Mouse (Mus musculus) olfactory bulb, adult 2 months (tissue): ENCODE measurements around the gene Mus81. TPM values are rescaled to one million over a fixed set of nuclear protein-coding genes. Genes with fewer than 3 reads are reported as not detected.

Experiments
- H3K27ac ChIP-seq: fragments of 200-500 bp; 2 replicates; pipeline ENCODE4 v1.5.1; 2012; ENCODE audit warnings: low read depth, low read length; ENCODE audit not compliant: insufficient read depth
- H3K4me1 ChIP-seq: fragments of 200-500 bp; 2 replicates; pipeline ENCODE4 v1.6.1; 2012; ENCODE audit warnings: low read length; ENCODE audit not compliant: control insufficient read depth, insufficient read depth
- H3K4me3 ChIP-seq: fragments of 200-500 bp; 2 replicates; pipeline ENCODE4 v1.5.1; 2012; ENCODE audit warnings: mild to moderate bottlenecking, low read depth, low read length, moderate library complexity; ENCODE audit not compliant: insufficient read depth
- CTCF ChIP-seq: fragments of 200-500 bp; IDR thresholded peaks from 2 replicates; pipeline ENCODE4 v1.5.1; 2012; ENCODE audit warnings: low read depth, mild to moderate bottlenecking, low read length, moderate library complexity; ENCODE audit not compliant: insufficient read depth
- POLR2A ChIP-seq: fragments of 200-500 bp; IDR thresholded peaks from 2 replicates; pipeline ENCODE4 v1.6.1; 2012; ENCODE audit warnings: mild to moderate bottlenecking, low read depth, low read length, moderate library complexity; ENCODE audit not compliant: insufficient read depth
- WGBS: fragments of 180-500 bp; shearing (Covaris S2); methylation state at CpG from one replicate; pipeline ENCODE4 v1.1.7; 2018; 5-methylcytosine and 5-hydroxymethylcytosine counted together
- polyA plus RNA-seq: library from polyadenylated mRNA; stranded (reverse); fragments of >200 nt; gene quantifications from 2 replicates; pipeline ENCODE4 v1.2.4, GENCODE M21; 2012; ENCODE audit warnings: low replicate concordance; ENCODE audit not compliant: missing spikeins, insufficient read depth, insufficient read length

Gene Mus81
- polyA plus RNA-seq, 1 experiment, result not detected

DNA sequence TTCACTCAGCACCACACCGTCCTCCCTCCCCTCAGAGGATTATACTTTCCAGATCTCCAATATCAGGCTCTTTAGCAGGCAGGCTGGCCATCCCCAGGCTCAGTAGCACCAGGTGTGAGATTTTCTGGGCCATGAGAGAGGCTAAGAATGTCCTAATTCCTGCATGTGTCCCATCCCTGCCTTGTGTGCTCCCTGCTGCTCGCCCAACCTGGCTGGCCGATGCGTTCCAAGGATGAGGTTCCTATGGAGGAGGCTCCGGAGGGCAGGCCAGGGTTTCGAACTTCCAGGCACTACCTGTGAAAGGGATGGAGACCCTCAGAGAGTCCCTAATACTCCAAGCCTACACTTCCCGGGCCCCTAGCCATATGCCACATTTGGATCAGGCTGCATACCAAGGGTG is 2.4 kb downstream of the Mus81 start:
- Histone ChIP-seq H3K27ac (no peak overlapping the region), H3K4me3 (no peak overlapping the region), H3K4me1 (peaks cover 17% of the 10 kb centered on the region)
- WGBS, result 96% methylated on average over 7 of the region's 7 CpGs
- no peak for TF ChIP-seq CTCF
- no peak for TF ChIP-seq POLR2A

DNA sequence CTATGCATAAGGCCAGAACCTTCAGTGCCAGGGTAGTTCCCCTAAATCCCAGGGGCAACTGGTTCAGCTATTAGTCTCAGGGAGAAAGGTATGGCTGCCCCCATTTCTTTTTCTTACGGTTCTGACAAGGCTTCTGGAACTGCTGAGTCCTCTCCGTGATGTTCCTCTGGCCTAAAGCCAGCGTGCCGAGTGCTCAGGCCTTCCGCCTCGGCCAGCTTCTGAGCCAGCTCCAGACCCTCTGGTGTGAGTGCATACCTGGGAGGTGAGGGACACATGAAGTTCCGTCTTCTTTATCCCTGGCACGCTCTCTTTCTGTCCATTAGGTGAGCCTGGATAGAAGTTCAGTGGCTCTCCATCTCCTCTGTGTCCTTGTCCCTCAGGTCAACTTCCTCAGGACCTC is 2.8 kb downstream of the Mus81 start:
- no peak for TF ChIP-seq CTCF
- TF ChIP-seq POLR2A, result no peak
- Histone ChIP-seq H3K4me1 (peaks cover 17% of the 10 kb centered on the region), H3K27ac (no peak overlapping the region), H3K4me3 (no peak overlapping the region)
- WGBS, result 80% methylated on average over 8 of the region's 8 CpGs

DNA sequence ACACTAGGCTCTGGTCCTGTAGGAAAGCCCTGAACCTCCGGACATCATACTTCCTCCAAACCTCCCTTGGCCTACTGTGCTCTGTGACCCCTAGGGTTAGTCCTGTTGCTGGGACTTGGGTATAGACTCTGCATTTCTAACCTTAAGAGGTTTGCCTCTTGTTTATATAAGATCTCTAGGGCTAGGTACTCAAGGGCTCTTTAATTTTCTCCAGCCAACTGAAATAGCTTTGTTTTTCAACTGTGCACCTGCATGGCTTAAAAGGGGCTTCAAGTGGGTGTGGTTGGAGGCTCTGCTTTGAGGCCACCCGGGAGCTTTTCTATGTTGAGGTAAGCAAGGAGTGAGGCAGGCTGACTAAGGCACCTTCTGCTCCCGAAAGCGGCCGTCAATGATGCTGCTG is 3.7 kb downstream of the Mus81 start:
- 89% methylated on average over 5 of the region's 5 CpGs for WGBS
- peaks cover 15% of the 10 kb centered on the region for H3K4me1 ChIP-seq
- no peak overlapping the region for H3K4me3 ChIP-seq
- TF ChIP-seq POLR2A (no peak), CTCF (no peak)
- H3K27ac ChIP-seq, result no peak overlapping the region

DNA sequence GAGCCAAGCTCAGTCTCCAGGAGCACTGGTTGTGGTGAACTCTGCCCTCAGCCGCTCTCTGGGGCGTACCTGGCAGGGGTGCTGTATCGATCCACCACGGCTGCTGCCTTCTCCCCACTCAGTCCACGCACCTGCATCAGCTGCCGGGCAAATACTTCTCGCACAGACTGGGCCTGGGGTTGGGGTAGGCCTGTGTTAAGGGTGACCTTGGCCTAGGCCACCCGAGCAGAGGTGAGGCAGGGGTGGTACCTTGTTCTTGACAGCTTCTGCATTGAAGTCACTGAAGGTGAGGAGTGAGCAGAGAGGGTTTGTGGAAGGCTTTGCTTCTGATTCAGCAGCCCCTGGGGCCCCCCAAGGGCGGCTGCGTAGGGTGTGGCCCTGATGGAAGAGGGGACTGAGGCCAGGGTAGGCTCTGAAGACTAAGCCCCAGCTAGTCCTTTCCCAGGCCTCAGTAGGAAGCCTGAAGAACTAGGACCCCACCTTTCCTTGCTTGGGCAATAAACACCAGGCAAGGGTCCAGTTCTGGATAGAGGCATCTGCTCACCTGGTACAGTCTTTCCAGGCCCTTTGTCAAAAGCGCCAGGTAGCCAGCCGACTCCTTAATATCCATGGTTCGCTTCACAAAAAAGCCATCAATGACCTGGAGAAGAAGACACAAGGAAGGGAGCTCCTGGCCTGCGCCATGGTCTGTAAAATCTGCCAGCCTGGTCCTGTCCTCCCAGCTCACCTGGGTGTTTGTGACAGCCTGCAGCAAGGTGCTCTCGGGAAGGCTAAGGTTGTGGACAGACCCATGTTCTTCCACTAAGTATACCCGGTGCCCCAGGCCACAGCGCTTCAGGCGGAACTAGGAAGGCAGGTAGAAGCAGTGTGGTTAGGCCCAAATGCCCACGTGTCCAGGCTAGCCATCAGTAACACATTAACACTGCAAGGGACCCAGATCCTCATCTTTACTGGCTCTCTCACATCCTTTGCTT is 4.5 kb downstream of the Mus81 start:
- H3K27ac ChIP-seq, result no peak overlapping the region

DNA sequence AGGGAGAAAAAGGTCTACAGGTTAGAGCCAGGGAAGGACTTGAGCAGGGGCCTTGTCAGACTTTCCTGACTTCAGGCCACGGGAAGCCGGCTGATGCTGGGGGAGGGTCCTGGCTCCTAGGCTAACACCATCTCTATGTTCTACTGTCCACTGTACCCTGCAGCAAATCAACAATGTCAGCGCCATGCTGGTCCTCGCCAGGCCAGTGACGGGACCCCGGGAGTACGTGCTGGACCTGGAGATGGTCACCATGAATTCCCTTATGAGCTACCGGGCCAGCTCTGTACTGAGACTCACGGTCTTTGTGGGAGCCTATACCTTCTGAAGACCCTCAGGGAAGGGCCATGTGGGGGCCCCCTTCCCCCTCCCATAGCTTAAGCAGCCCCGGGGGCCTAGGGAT is 6.8 kb downstream of the Mus81 start:
- TF ChIP-seq POLR2A, result no peak
- no peak for TF ChIP-seq CTCF
- no peak overlapping the region for H3K4me3 ChIP-seq
- peaks cover 17% of the 10 kb centered on the region for H3K4me1 ChIP-seq
- WGBS, result 91% methylated on average over 10 of the region's 10 CpGs
- H3K27ac ChIP-seq, result no peak overlapping the region

More for the DNA sequence above, 4.5 kb downstream of the Mus81 start:
- Histone ChIP-seq H3K4me3 (no peak overlapping the region), H3K4me1 (peaks cover 9% of the 10 kb centered on the region)
- 93% methylated on average over 19 of the region's 19 CpGs for WGBS
- TF ChIP-seq CTCF (no peak), POLR2A (no peak)

DNA sequence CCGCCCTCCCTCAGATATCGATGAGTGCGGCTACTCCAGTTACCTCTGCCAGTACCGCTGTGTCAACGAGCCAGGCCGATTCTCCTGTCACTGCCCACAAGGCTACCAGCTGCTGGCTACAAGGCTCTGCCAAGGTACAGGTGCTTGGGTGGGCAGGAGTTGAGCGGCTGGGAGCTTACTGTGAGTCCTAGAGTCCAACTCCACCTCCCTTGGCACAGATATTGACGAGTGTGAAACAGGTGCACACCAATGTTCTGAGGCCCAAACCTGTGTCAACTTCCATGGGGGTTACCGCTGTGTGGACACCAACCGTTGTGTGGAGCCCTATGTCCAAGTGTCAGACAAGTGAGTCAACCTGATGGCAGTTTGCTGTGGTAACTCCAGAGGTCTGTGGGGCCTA is 8.2 kb downstream of the Mus81 start:
- 87% methylated on average over 10 of the region's 10 CpGs for WGBS
- Histone ChIP-seq H3K4me1 (peaks cover 26% of the 10 kb centered on the region), H3K27ac (no peak overlapping the region), H3K4me3 (no peak overlapping the region)
- TF ChIP-seq CTCF (no peak), POLR2A (no peak)

DNA sequence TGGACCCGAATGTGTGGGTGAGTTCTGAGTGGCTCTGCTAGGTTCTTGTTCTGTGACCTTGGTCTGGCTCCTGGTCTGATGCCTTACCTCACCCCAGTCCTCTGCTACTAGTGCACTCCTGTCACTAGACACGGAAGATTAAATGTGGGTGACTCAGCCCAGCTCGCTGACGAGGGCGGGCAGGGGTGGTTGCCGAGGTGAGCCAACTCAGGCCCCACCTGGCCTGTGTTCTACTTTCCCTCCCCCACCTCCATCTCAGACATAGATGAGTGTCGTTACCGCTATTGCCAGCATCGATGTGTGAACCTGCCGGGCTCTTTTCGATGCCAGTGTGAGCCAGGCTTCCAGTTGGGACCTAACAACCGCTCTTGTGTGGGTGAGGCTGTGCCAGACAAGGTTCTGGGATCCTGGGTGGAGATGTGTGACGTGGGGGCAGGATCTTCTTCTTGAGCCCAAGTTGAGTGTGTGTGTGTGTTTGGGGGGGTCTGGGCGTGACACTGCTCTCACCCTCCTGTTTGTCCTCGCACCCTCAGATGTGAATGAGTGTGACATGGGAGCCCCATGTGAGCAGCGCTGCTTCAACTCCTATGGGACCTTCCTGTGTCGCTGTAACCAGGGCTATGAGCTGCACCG is 10.4 kb downstream of the Mus81 start:
- TF ChIP-seq POLR2A (no peak), CTCF (no peak)
- no peak overlapping the region for H3K4me3 ChIP-seq
- WGBS, result 73% methylated on average over 18 of the region's 18 CpGs
- H3K4me1 ChIP-seq, result peaks cover 34% of the 10 kb centered on the region
- H3K27ac ChIP-seq, result no peak overlapping the region

DNA sequence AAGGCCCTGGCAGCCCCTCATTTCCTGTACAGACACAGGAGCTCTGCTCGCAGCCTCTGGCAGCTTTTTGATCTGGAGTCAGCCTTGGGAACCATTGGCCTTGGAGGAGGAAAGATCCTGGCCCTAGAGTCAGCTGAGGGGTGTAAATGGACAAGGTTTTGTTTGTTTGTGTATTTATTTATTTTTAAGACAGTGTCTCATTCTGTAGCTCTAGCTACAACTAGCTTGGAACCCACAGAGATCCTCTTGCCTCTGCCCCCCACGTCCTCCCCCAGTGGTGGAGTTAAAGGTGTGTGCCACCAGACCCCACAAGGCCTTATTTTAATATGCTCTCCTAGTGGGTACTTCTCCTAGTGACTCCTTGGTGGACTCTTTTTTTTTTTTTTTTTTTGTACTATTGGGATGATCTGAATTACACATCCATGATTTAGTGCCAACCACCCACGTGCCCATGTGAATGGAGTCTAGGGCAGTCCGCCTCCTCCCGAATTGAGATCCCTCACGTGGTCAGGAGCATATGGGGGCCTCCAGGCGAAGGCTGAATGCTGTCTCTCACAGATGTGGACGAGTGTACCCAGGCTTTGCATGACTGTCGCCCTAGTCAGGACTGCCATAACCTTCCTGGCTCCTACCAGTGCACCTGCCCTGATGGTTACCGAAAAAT is 11.1 kb downstream of the Mus81 start:
- H3K27ac ChIP-seq, result no peak overlapping the region
- no peak for TF ChIP-seq CTCF
- TF ChIP-seq POLR2A, result no peak
- 65% methylated on average over 10 of the region's 10 CpGs for WGBS
- H3K4me1 ChIP-seq, result peaks cover 34% of the 10 kb centered on the region
- no peak overlapping the region for H3K4me3 ChIP-seq
